Mouse (Mus musculus) cerebellum, postnatal 14 days (tissue): ENCODE results near the gene 4930402H24Rik.

Experiments
- DNase-seq, 2 experiments: peaks; one replicate each; pipeline ENCODE4 v3.0.0; 2021; ENCODE audit warnings: mixed read lengths in 2 of 2

Gene 4930402H24Rik

GRCm38 (mm10) chr2:130805146-130805545, 101.1 kb downstream of the 4930402H24Rik start:
- DNase-seq: no peak

DNA sequence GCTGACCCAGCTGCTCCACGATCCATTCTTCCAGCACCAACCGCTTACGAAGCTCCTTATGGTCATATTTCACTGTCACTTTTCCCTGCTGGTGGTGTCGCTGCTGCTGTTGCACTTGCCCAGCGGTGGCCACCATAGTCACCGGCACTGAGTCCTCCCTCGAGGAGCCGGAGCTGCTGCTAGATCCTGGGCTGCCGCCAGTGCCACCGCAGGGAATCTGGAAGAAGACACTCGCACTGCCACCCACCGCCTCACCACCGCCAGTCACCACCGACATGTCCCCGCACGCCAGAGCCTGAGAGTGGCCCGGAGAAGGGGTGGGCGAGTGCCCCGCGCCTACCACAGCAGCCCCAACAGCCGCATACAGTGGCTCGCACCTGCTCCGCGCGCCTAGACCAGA, 102.5 kb downstream of the 4930402H24Rik start:
- peak; percentile 39 to 63 for DNase-seq

DNA sequence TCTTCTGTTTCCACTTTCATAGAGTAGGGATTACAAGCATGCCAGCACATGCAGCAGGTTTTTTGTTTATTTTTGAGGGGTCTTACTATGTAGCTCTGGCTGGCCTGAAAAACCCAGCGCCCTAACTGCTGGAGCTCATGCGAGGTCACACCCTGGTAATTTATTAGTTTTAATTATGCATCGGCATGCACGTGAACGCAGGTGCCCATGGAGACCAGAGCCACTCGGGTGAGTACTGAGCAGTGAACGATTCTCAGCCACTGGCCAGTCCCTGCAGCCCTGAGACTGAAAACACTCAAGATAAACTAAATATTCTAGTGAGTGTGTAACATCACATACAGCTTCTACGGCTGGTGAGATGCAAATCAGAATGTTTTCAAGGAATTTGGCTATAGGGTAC, 110.5 kb downstream of the 4930402H24Rik start:
- DNase-seq: no peak

- DNase-seq: peak; percentile 79 to 90
Observed at GRCm38 (mm10) chr2:130791722-130792121, 114.5 kb downstream of the 4930402H24Rik start.

- DNase-seq: no peak
Observed at GRCm38 (mm10) chr2:130789642-130790041, 116.6 kb downstream of the 4930402H24Rik start.

GRCm38 (mm10) chr2:130789039-130789438, 117.2 kb downstream of the 4930402H24Rik start:
- no peak for DNase-seq

DNA sequence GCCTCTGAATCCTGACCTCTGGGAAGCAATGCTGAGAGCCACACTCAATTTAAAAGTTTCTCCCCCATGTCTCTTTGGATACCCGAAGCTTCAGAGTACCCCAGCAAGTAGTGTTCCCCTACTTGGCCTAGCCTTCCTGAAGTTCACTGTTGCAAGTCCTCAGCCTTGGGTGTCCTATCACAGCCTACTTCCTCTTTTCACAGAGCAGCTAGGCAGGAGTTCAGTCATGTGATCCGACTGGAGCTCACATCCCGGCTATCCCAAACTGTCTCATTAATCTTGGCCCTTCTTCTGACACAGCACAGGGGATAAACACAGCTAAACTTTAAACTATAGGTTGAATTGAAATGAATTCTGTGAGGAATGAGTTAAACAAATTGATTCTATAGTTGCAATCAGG, 121.3 kb downstream of the 4930402H24Rik start:
- no peak for DNase-seq

DNA sequence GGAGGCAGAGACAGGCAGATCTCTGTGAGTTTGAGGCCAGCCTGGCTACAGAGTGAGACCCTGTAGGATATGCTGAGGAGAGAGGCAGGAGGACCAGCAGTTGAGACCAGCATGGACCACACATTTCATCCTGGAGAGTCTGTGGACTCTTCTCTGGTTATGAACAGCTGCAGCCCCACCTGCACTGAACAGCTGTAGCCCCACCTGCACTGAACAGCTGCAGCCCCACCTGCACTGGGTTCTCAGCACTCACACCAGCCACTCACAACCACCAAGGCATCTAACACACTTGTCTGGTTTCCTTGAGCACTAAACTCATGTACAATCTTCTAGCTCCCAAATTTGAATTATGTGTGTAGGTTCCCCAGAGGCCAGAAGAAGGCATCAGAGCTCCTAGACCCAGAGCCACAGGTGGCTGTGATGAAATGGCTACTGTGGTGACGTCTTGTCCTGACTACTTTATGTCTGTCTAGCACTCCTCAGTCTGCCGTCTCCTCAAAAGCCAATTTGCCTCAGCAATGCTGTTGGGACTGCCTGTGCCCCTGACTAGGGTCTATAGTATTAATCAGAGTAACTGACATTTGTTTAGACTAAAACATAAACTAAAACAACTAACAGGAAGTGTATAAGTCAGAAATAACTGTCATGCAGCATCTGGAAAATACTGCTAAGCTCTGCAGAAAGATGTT, 125.4 kb downstream of the 4930402H24Rik start:
- DNase-seq: no peak

GRCm38 (mm10) chr2:130779935-130780334, 126.3 kb downstream of the 4930402H24Rik start:
- no peak for DNase-seq

GRCm38 (mm10) chr2:130776610-130777009, 129.6 kb downstream of the 4930402H24Rik start:
- no peak for DNase-seq

GRCm38 (mm10) chr2:130767483-130767882, 138.7 kb downstream of the 4930402H24Rik start:
- DNase-seq: no peak

DNA sequence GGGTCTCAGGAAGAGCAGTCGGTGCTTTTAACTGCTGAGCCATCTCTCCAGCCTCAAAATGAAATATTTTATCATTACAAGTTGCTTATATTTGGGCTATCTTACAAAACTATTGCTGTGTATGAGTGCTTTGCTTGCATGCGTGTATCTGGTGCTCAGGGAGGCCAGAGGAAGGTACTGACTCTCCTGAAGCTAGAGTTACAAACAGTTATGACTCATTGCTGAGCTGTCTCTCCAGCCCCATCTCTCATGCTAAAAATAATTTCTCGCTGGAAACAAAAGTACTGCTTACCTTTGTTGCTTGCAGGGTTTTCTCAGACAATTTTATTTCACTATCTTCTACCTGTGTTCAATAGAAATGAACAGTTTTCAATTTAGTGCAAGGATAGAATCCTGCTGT, 140.8 kb downstream of the 4930402H24Rik start:
- DNase-seq: no peak

- no peak for DNase-seq
Observed at GRCm38 (mm10) chr2:130760876-130761275, 145.3 kb downstream of the 4930402H24Rik start.

DNA sequence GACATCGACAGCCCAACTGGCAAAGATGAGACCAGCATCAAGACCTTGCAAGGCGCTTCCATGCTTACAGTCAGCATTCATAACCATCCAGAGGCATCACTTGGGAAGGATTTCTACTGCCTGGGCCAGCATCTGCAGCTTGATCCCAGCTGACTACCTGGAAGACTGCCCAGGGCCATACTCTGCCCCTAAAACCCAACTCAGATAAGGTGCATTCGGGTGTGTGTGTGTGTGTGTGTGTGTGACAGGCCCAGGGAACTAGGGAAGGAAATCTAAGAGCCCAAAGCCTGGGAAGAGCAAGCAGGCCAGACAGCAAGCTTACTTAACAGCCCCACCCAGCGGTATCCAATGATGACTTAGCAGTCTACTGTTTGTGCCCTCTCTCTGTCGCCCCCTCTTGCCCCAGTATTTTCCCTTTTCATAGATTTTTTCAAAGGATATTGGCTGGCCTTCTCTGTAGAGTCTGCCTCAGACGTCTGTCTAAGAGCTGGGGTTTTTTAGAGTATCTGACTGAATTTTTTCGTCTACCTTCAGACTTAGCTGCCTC, 151.1 kb downstream of the 4930402H24Rik start:
- peak; percentile 44 to 51 for DNase-seq

DNA sequence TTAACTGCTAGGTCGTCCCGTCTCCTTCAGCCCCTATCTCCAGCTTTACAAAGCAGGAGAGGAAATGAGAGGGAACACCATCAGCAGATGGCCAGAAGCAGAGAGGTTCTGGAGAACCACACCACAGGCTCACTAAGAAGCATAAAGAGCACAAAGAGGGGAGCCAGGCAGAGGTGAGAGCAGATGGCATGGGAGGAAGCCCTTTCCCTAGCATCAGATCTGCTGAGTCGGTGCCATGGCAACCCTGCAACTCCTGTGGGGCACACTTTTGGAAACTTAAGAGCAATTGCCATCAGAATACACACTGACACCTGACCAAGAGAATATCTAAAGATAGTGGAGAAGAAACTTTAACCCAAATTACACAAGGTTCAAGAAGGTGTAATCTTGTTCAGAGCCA, 151.6 kb downstream of the 4930402H24Rik start:
- DNase-seq: peak; percentile 18 to 44

GRCm38 (mm10) chr2:130750449-130750848, 155.8 kb downstream of the 4930402H24Rik start:
- no peak for DNase-seq

GRCm38 (mm10) chr2:130749708-130750107, 156.5 kb downstream of the 4930402H24Rik start:
- DNase-seq: no peak

GRCm38 (mm10) chr2:130743576-130743975, 162.6 kb downstream of the 4930402H24Rik start:
- DNase-seq: no peak

DNA sequence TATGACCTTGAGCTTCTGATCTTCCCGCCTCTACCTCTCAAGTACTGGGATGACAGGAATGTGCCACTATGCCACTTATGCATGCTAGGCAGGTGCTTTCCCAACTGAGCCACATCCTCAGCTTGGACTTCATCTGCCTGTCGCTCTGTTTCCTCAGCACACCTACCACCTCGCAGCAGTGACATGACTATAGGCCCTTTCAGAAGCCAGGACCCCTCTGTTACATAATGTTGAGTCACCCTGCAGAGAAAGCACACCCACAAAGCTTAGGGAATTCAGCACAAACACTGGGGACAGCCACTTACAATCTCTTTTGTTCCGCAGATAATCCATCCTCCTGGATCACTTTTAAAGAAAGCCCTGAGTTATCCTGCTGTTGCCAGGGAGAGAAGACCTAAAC, 166.1 kb downstream of the 4930402H24Rik start:
- DNase-seq: no peak

- no peak for DNase-seq
Observed at GRCm38 (mm10) chr2:130738019-130738418, 168.2 kb downstream of the 4930402H24Rik start.

- DNase-seq: no peak
Observed at GRCm38 (mm10) chr2:130735281-130735680, 170.9 kb downstream of the 4930402H24Rik start.

DNA sequence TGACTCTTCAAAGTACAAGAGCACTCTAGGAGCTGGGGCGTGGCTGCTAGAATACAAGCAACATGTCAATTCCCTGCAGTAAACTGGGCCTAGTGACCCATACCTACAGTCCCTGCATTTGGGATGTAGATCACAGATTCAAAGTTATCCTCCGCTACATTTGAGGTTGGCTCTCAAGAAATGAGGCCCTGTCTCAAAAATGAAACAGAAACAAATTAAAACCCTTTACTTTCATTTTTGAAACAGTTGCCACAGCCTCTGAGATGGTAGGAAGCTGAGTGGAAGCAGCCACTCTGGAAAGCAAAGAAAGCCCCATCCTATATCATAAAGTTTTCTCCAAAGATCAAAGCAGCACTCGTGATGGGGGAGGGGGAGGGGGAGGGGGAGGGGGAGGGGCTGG, 172.8 kb downstream of the 4930402H24Rik start:
- DNase-seq: no peak

DNA sequence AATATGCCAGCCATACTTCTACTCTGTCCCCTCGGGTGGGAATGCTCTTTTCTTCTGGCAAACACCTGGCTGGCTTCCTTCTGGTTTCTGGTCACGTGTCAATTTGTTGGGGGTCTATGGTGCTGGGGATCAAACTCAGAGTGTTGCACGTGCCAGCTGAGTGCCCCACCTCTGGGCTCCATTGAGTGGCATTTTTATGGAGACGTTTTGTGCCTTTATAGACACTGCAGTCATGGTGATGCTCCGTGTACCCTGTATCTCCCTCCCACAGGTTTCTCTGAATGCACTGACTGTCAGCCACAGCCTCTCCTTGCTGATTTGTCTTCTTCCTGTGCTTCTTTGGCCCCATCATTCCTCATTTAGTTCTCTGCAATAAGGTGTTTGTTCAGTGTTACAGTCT, 174.4 kb downstream of the 4930402H24Rik start:
- DNase-seq: no peak

- no peak for DNase-seq
Observed at GRCm38 (mm10) chr2:130730746-130731145, 175.5 kb downstream of the 4930402H24Rik start.
